24 mouse cellular contexts compared by ENCODE assay signal in genomic region chr13:44345094-44345493, GRCm38 (mm10).
DNase-seq lines count a peak whose midpoint lies in the region; ATAC-seq lines count a peak whose summit lies in the region.
"Had no signal": no experiment of that assay in that cellular context is flagged by ENCODE, and none has a peak within 500 bp of the region (broad histone marks: within the 10 kb centered on the region; RNA-seq: fewer than 3 reads in every experiment).

No protein-coding gene starts in this region.

- no peak for ATAC-seq in kidney, embryonic 16.5 days (ENCODE audit: low FRiP score, low TSS enrichment)
- peak; percentile 62; the same call in 1 of the 2 replicates for ATAC-seq in midbrain, embryonic 15.5 days (replicated peaks)
- ATAC-seq: activated CD4-positive, CD25-positive, alpha-beta regulatory T cell, adult 4 months; Patski had no signal

- no peaks in the 10 kb centered on the region for H3K27me3 ChIP-seq in kidney, embryonic 16.5 days (ENCODE audit: insufficient read depth, low read length)
- no peaks in the 10 kb centered on the region for H3K27me3 ChIP-seq in midbrain, embryonic 15.5 days (replicated peaks)
- H3K27me3 ChIP-seq in midbrain, embryonic 10.5 days (ENCODE audit: low read depth, poor library complexity, severe bottlenecking), result peaks cover 60% of the 10 kb centered on the region
- H3K27me3 ChIP-seq: CH12.LX; embryonic facial prominence, embryonic 15.5 days; heart, embryonic 13.5 days; hindbrain, embryonic 15.5 days; Patski had no signal

- peaks cover 5% of the 10 kb centered on the region for H3K9me3 ChIP-seq in kidney, embryonic 16.5 days (ENCODE audit: low read length)
- H3K9me3 ChIP-seq in midbrain, embryonic 15.5 days, result no peaks in the 10 kb centered on the region
- peaks cover 5% of the 10 kb centered on the region for H3K9me3 ChIP-seq in midbrain, embryonic 10.5 days (replicated peaks)
- H3K9me3 ChIP-seq: embryonic facial prominence, embryonic 15.5 days; heart, embryonic 13.5 days; hindbrain, embryonic 15.5 days had no signal

- H3K9ac ChIP-seq in kidney, embryonic 16.5 days (replicated peaks; ENCODE audit: low read length), result no peak overlapping the region
- no peak overlapping the region for H3K9ac ChIP-seq in midbrain, embryonic 15.5 days
- H3K9ac ChIP-seq: embryonic facial prominence, embryonic 15.5 days; heart, embryonic 13.5 days; hindbrain, embryonic 15.5 days had no signal

- 0 out of 2 replicates have a peak, but pooled peaks cover 3% of the 10 kb centered on the region for H3K36me3 ChIP-seq in kidney, embryonic 16.5 days (ENCODE audit: insufficient read depth, low read length)
- no peaks in the 10 kb centered on the region for H3K36me3 ChIP-seq in midbrain, embryonic 15.5 days (replicated peaks)
- no peaks in the 10 kb centered on the region for H3K36me3 ChIP-seq in midbrain, embryonic 10.5 days
- H3K36me3 ChIP-seq: embryonic facial prominence, embryonic 15.5 days; forebrain, embryonic 10.5 days; heart, embryonic 13.5 days; hindbrain, embryonic 15.5 days had no signal

- H3K4me2 ChIP-seq in kidney, embryonic 16.5 days (replicated peaks; ENCODE audit: low read depth, low read length), result no peak overlapping the region
- no peak overlapping the region for H3K4me2 ChIP-seq in midbrain, embryonic 15.5 days
- H3K4me2 ChIP-seq: embryonic facial prominence, embryonic 15.5 days; heart, embryonic 13.5 days; hindbrain, embryonic 15.5 days had no signal

- peak; percentile 28 for DNase-seq in kidney, adult 11 months
- no peak for DNase-seq in kidney, postnatal 10 days
- DNase-seq in kidney, postnatal 14 days, result peak; percentile 22
- DNase-seq in midbrain, embryonic 10.5 days (ENCODE audit: low spot score), result no peak
- DNase-seq in adrenal gland, postnatal 10 days, result no peak
- DNase-seq: adrenal gland, postnatal 25 days; cerebellum, adult 11 months; cerebellum, adult 8-10 months; cerebellum, postnatal 14 days; embryo, embryonic 11 days; gastrocnemius, adult 2 months; gastrocnemius, postnatal 36 days; heart, adult 11 months; heart, postnatal 36 days had no signal

- 82% methylated on average over 6 of the region's 6 CpGs for WGBS in kidney, embryonic 16.5 days
- WGBS in midbrain, embryonic 15.5 days, result 30% methylated on average over 6 of the region's 6 CpGs
- WGBS in midbrain, embryonic 10.5 days, result 88% methylated on average over 6 of the region's 6 CpGs

- H3K27ac ChIP-seq in kidney, embryonic 16.5 days (ENCODE audit: low read length), result no peak overlapping the region
- H3K27ac ChIP-seq in midbrain, embryonic 15.5 days, result peak overlapping the region; percentile 40; the same call in 1 of the 2 replicates
- no peak overlapping the region for H3K27ac ChIP-seq in midbrain, embryonic 10.5 days (replicated peaks)
- H3K27ac ChIP-seq: embryonic facial prominence, embryonic 15.5 days; forebrain, embryonic 10.5 days; gastrocnemius, adult 2 months; heart, embryonic 13.5 days; hindbrain, embryonic 15.5 days had no signal

- 0 out of 2 replicates have a peak, but pooled peaks cover 7% of the 10 kb centered on the region for H3K4me1 ChIP-seq in kidney, embryonic 16.5 days (ENCODE audit: insufficient read depth, low read length)
- H3K4me1 ChIP-seq in midbrain, embryonic 15.5 days, result peaks cover 12% of the 10 kb centered on the region
- H3K4me1 ChIP-seq in midbrain, embryonic 10.5 days, result peaks cover 11% of the 10 kb centered on the region; the same call in 1 of the 2 replicates
- H3K4me1 ChIP-seq: hindbrain, embryonic 15.5 days had no signal

- H3K4me3 ChIP-seq in kidney, embryonic 16.5 days (ENCODE audit: low read length), result no peak overlapping the region
- H3K4me3 ChIP-seq in midbrain, embryonic 15.5 days, result no peak overlapping the region
- no peak overlapping the region for H3K4me3 ChIP-seq in midbrain, embryonic 10.5 days
- H3K4me3 ChIP-seq: embryonic facial prominence, embryonic 15.5 days; erythroblast, embryonic 14.5 days; forebrain, embryonic 10.5 days; gastrocnemius, adult 2 months; heart, embryonic 13.5 days; hindbrain, embryonic 15.5 days had no signal

Comparison
In these comparisons a context has a peak if more than half of its experiments do, and no peak if none do; other contexts are left out.
1. DNase-seq: peak in kidney, adult 11 months (single experiment) and kidney, postnatal 14 days (single experiment); none in kidney, postnatal 10 days (single experiment), midbrain, embryonic 10.5 days (single experiment) and adrenal gland, postnatal 10 days (single experiment).